Mouse (Mus musculus) liver, adult 2 months (tissue): ENCODE measurements around the gene AA986860. TPM values are rescaled to one million over a fixed set of nuclear protein-coding genes. Genes with fewer than 3 reads are reported as not detected.

ENCODE experiments used
- DNase-seq: peaks from one replicate; pipeline ENCODE4 v3.0.0-alpha.2; 2011; ENCODE audit warnings: low read depth, low spot score; ENCODE audit errors: extremely low read depth
- H3K27ac ChIP-seq: fragments of 200-500 bp; replicated peaks from 2 replicates; pipeline ENCODE4 v1.5.1; 2012; ENCODE audit warnings: low read depth, mild to moderate bottlenecking, control low read depth, inconsistent platforms, low read length; ENCODE audit not compliant: insufficient read depth
- H3K27me3 ChIP-seq: fragments of 200-500 bp; 2 replicates; pipeline ENCODE4 v1.6.1; 2012; ENCODE audit warnings: mild to moderate bottlenecking, moderate library complexity, low read length, inconsistent platforms; ENCODE audit not compliant: control insufficient read depth, insufficient read depth
- H3K36me3 ChIP-seq: fragments of 200-500 bp; 2 replicates; pipeline ENCODE4 v1.6.1; 2012; ENCODE audit warnings: low read length, inconsistent platforms; ENCODE audit not compliant: control insufficient read depth, insufficient read depth
- H3K4me1 ChIP-seq: fragments of 200-500 bp; 2 replicates; pipeline ENCODE4 v1.6.1; 2011; ENCODE audit warnings: low read length; ENCODE audit not compliant: control insufficient read depth, insufficient read depth
- H3K4me3 ChIP-seq: fragments of 200-500 bp; 2 replicates; pipeline ENCODE4 v1.5.1; 2011; ENCODE audit warnings: low read depth, mild to moderate bottlenecking, control low read depth, low read length, moderate library complexity; ENCODE audit not compliant: insufficient read depth
- H3K79me2 ChIP-seq: fragments of 200-500 bp; 2 replicates; pipeline ENCODE4 v1.6.1; 2012; ENCODE audit warnings: inconsistent platforms, mild to moderate bottlenecking, low read length, moderate library complexity; ENCODE audit not compliant: control insufficient read depth, insufficient read depth
- H3K9ac ChIP-seq: fragments of 200-500 bp; 2 replicates; pipeline ENCODE4 v1.6.1; 2012; ENCODE audit warnings: low read depth, mild to moderate bottlenecking, control low read depth, inconsistent platforms, low read length
- CTCF ChIP-seq: fragments of 200-500 bp; IDR thresholded peaks from 2 replicates; pipeline ENCODE4 v1.5.1; 2011; ENCODE audit warnings: low read depth, low read length, control low read depth
- POLR2A ChIP-seq: fragments of 200-500 bp; IDR thresholded peaks from 2 replicates; pipeline ENCODE4 v1.6.1; 2011; ENCODE audit warnings: low read length, control low read depth; ENCODE audit not compliant: insufficient read depth; ENCODE audit errors: extremely low read depth
- WGBS: fragments of 180-500 bp; shearing (Covaris S2); methylation state at CpG from one replicate; pipeline ENCODE4 v1.1.7; 2018; 5-methylcytosine and 5-hydroxymethylcytosine counted together
- polyA plus RNA-seq: library from polyadenylated mRNA; depleted of rRNA; stranded (reverse); fragments of >200 nt; gene quantifications from 2 replicates; pipeline ENCODE4 v1.2.3, GENCODE M21; 2012; rRNA removed
- total RNA-seq: library from RNA; depleted of rRNA; stranded (reverse); fragments of >200 nt; gene quantifications from 2 replicates; pipeline ENCODE4 v1.2.3, GENCODE M21; 2014; rRNA removed

The AA986860 gene
- total RNA-seq (0.65 and 0.74 TPM in 2 replicates), polyA plus RNA-seq (0.18 and 0.25 TPM in 2 replicates)

GRCm38 (mm10) chr1:130731741-130732337 lies at the start of gene AA986860:
Gene AA986860 (plus strand): TSS chr1:130731976.
- Histone ChIP-seq H3K4me1 (peaks cover 14% of the 10 kb centered on the region), H3K36me3 (peaks cover 1% of the 10 kb centered on the region), H3K27me3 (no peaks in the 10 kb centered on the region), H3K79me2 (peaks cover 3% of the 10 kb centered on the region; the same call in 1 of the 2 replicates), H3K9ac (no peak within 1 kb of the TSS), H3K4me3 (peak within 1 kb of the TSS; percentile 27; the same call in 1 of the 2 replicates), H3K27ac (no peak within 1 kb of the TSS)
- DNase-seq = peak; percentile 81
- no peak for TF ChIP-seq POLR2A
- TF ChIP-seq CTCF = no peak
- whole genome bisulfite sequencing = 25% methylated on average over 10 of the region's 10 CpGs

GRCm38 (mm10) chr1:130683905-130684304 lies 47.9 kb upstream of the AA986860 start:
- no peak overlapping the region for H3K27ac ChIP-seq
- no peaks in the 10 kb centered on the region for H3K79me2 ChIP-seq
- H3K27me3 ChIP-seq = no peaks in the 10 kb centered on the region
- peaks cover 2% of the 10 kb centered on the region; the same call in 1 of the 2 replicates for H3K36me3 ChIP-seq
- no peak overlapping the region for H3K4me3 ChIP-seq
- TF ChIP-seq POLR2A = no peak
- no peak for TF ChIP-seq CTCF
- no peak for DNase-seq
- peaks cover 33% of the 10 kb centered on the region for H3K4me1 ChIP-seq
- no peak overlapping the region for H3K9ac ChIP-seq
- WGBS = 62% methylated on average over 1 of the region's 1 CpGs

GRCm38 (mm10) chr1:130698601-130699000 lies 33.2 kb upstream of the AA986860 start:
- Histone ChIP-seq H3K36me3 (peaks cover 63% of the 10 kb centered on the region), H3K4me1 (peaks cover 4% of the 10 kb centered on the region; the same call in 1 of the 2 replicates), H3K79me2 (no peaks in the 10 kb centered on the region), H3K9ac (no peak overlapping the region), H3K27me3 (no peaks in the 10 kb centered on the region), H3K27ac (no peak overlapping the region), H3K4me3 (no peak overlapping the region)
- 94% methylated on average over 5 of the region's 5 CpGs for WGBS
- no peak for DNase-seq
- TF ChIP-seq POLR2A = no peak
- TF ChIP-seq CTCF = no peak

DNA sequence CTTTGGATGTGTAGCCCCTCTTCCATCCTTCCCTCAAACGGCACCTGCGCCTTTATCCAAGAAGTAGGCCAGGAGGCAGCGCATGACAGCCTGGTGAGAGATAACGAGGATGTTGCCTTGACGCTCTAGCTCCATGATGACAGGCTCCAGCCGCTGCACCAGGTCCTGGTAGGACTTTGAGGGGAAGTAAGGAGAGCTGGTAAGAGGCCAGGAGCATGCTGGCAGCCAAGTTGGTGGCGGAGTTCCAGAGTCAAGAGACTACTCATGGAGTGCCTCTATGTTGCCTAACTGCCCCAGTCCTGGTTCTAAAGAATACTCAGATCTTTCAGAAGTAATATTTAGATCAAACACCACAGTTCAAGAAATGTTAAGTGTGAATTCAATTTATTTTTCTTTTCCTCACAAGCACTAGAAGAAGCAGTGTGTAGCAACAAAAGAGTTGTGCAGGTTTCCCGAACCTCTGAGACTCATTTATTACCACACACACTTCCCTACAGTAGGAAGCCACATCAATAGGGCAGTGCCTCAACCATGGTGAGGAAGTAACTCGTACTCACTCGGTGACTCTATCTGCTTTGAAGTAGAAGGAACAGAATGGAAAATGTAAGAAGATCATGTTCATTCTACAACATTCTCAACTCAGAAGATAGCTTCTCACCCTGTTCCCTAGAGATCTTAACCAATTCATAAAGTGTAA lies 31.7 kb upstream of the AA986860 start:
- no peaks in the 10 kb centered on the region for H3K27me3 ChIP-seq
- H3K9ac ChIP-seq = no peak overlapping the region
- no peak for TF ChIP-seq POLR2A
- no peak for TF ChIP-seq CTCF
- no peak overlapping the region for H3K4me3 ChIP-seq
- no peaks in the 10 kb centered on the region for H3K79me2 ChIP-seq
- no peak overlapping the region for H3K27ac ChIP-seq
- 59% methylated on average over 10 of the region's 10 CpGs for WGBS
- peak; percentile 75 for DNase-seq
- peaks cover 66% of the 10 kb centered on the region for H3K36me3 ChIP-seq
- H3K4me1 ChIP-seq = peaks cover 3% of the 10 kb centered on the region; the same call in 1 of the 2 replicates

DNA sequence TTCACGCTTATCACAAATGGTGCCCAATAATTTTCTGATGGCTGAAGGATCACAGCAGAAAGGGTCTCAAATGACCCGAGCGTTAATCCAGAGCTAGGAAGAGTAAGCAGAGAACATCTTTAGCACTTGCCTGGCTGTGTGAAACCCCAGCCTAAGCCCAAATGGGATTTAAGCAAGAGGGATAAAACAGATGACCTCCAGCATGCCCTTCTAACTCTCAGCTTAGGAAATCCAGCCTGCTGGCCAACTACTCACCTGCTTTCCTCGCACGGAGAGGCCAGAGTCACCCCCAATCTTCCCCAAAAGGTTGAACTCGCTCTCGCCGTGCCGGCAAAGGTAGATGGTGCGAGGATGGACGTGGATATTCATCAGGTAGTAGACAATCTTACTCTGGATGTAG lies 29.8 kb upstream of the AA986860 start:
- Histone ChIP-seq H3K27me3 (no peaks in the 10 kb centered on the region), H3K36me3 (peaks cover 72% of the 10 kb centered on the region), H3K4me3 (no peak overlapping the region), H3K27ac (no peak overlapping the region), H3K9ac (no peak overlapping the region), H3K4me1 (no peaks in the 10 kb centered on the region), H3K79me2 (no peaks in the 10 kb centered on the region)
- TF ChIP-seq CTCF = no peak
- no peak for TF ChIP-seq POLR2A
- no peak for DNase-seq
- WGBS = 97% methylated on average over 11 of the region's 11 CpGs

GRCm38 (mm10) chr1:130703613-130704012 lies 28.2 kb upstream of the AA986860 start:
- Histone ChIP-seq H3K36me3 (peaks cover 74% of the 10 kb centered on the region), H3K9ac (no peak overlapping the region), H3K27ac (no peak overlapping the region), H3K79me2 (no peaks in the 10 kb centered on the region), H3K4me1 (no peaks in the 10 kb centered on the region), H3K4me3 (no peak overlapping the region), H3K27me3 (no peaks in the 10 kb centered on the region)
- 26% methylated on average over 2 of the region's 2 CpGs for WGBS
- DNase-seq = peak; percentile 67
- TF ChIP-seq POLR2A (no peak), CTCF (no peak)
